Mouse (Mus musculus) liver, embryonic 13.5 days (tissue): Measurements from ENCODE around the gene Nfe2l1. TPM values are rescaled to one million over a fixed set of nuclear protein-coding genes. Genes with fewer than 3 reads are reported as not detected.

ENCODE experiments used
- ATAC-seq: fragments of 200-750 bp; cut with Nextera tagmentation; 2 replicates; pipeline ENCODE4 v1.8.0; 2017; ENCODE audit warnings: low read depth, mild to moderate bottlenecking, moderate number of reproducible peaks, moderate library complexity
- DNase-seq: peaks from one replicate; pipeline ENCODE4 v3.0.0; 2022
- H3K27ac ChIP-seq: fragments of 300-500 bp; sonication (generic); 2 replicates; pipeline ENCODE4 v1.5.1; 2015; ENCODE audit warnings: moderate library complexity, mild to moderate bottlenecking, inconsistent platforms
- H3K27me3 ChIP-seq: fragments of 300-500 bp; sonication (generic); 2 replicates; pipeline ENCODE4 v1.6.1; 2015; ENCODE audit warnings: mild to moderate bottlenecking, inconsistent platforms
- H3K36me3 ChIP-seq: fragments of 300-500 bp; sonication (generic); 2 replicates; pipeline ENCODE4 v1.6.1; 2015; ENCODE audit warnings: mild to moderate bottlenecking, inconsistent platforms
- H3K4me1 ChIP-seq: fragments of 300-500 bp; sonication (generic); replicated peaks from 2 replicates; pipeline ENCODE4 v1.6.1; 2015; ENCODE audit warnings: inconsistent platforms
- H3K4me2 ChIP-seq: fragments of 300-500 bp; sonication (generic); 2 replicates; pipeline ENCODE4 v1.6.1; 2015; ENCODE audit warnings: inconsistent platforms, mild to moderate bottlenecking, moderate library complexity
- H3K4me3 ChIP-seq: fragments of 300-500 bp; sonication (generic); replicated peaks from 2 replicates; pipeline ENCODE4 v1.5.1; 2015; ENCODE audit warnings: mild to moderate bottlenecking, inconsistent platforms
- H3K9ac ChIP-seq: fragments of 300-500 bp; sonication (generic); 2 replicates; pipeline ENCODE4 v1.6.1; 2015; ENCODE audit warnings: mild to moderate bottlenecking, inconsistent platforms
- H3K9me3 ChIP-seq: fragments of 300-500 bp; sonication (generic); replicated peaks from 2 replicates; pipeline ENCODE4 v1.6.1; 2016; ENCODE audit warnings: inconsistent platforms
- WGBS: fragments of 180-500 bp; shearing (Covaris S2); methylation state at CpG from one replicate; pipeline ENCODE4 v1.1.7; 2015; ENCODE audit not compliant: insufficient replicate concordance; 5-methylcytosine and 5-hydroxymethylcytosine counted together
- microRNA counts: library from miRNA; unstranded; fragments of <30 nt; microRNA quantifications from one replicate; lab custom pipeline; 2016
- microRNA-seq: library from miRNA; unstranded; fragments of <30 nt; microRNA quantifications from one replicate; pipeline ENCODE4, GENCODE M21; 2016
- polyA plus RNA-seq: library from polyadenylated mRNA; unstranded; fragments of >200 nt; fragmentation: Nextera tagmentation; extraction: Ambion mirVana; gene quantifications from 2 replicates; pipeline ENCODE4 v1.2.1, GENCODE M21; 2015

Nfe2l1 gene
- polyA plus RNA-seq, 1 experiment from 2014 or later, result 19.2 TPM

DNA sequence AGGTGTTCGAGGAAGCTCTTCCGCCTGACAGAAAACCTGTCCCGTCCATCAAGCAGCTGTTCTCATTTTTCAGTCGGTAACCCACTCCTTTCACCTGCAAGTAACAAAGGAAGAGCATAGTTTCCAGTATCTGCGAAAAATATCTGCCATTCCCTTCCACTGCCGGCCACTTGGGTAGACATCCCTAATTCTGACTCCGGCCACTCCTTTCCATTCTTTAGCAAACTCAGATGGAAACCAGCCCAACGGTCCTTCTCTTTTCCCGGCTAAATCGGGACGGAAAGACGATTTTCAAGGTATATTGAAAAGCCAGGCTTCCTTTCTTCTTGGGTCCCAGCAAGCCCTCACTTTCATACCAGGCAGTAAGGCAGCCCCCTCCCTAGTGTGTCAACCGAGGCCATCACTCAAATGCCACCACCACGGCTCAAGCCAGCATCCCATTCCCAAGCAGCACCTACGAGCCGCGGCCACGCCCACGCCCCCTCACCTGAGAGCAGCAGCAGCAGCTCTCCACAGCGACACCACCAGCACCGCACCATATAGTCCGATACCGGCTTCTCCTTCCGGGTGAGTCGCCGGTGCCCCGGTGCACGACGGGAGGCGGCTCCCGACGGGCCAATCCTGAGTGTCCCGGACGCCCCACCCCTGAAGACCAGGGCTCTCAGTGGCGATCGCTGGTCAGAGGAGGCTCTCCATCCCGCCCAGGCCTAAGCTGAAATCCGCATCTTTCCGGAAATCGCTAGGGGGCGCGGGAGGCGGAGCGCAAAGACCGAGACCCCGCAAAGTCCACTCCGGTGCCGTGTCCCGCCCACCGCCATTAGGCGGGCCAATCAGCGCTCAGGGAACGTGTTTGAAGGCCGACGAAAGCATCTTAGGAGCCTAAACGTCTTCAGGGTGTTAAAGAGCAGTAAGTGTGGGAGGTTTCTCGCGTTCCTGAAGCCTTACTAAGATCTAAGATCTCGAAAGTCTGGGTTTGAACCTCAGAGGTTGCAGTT, 52.5 kb downstream of the Nfe2l1 start, which contains the start of gene Snx11:
TSS of gene Snx11 (minus strand) at position 592 of the 995 bp plus-strand sequence.
- 2% methylated on average over 59 of the region's 59 CpGs for WGBS
- peak; percentile 100 for DNase-seq
- peak within 1 kb of the TSS; percentile 83 for H3K4me3 ChIP-seq
- H3K9me3 ChIP-seq, result no peaks in the 10 kb centered on the region
- peak; percentile 99 for ATAC-seq
- peak within 1 kb of the TSS; percentile 86 for H3K9ac ChIP-seq
- H3K36me3 ChIP-seq, result peaks cover 18% of the 10 kb centered on the region
- H3K27ac ChIP-seq, result peak within 1 kb of the TSS; percentile 84
- H3K27me3 ChIP-seq, result no peaks in the 10 kb centered on the region
- H3K4me2 ChIP-seq, result peak within 1 kb of the TSS; percentile 89
- peaks cover 31% of the 10 kb centered on the region for H3K4me1 ChIP-seq

DNA sequence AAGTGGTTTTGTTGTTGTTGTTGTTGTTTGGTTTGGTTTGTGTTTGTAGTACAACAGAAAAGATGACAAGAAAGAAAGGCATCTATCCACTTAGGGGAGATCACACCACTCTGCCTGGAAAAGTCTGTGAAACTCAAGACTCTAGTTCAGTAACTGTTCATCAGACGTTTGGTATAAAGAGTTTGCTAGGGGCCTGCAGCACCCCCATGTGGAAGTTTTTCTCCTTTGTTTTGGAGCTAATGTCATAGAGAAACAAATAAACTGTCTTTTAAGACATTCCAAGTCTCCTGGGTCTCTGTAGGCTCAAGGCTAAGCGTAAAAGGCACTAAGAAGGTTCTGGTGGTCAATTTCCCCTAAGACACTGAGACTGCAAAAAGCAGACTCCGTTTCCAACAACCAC, 53.7 kb downstream of the Nfe2l1 start:
- Histone ChIP-seq H3K4me1 (peaks cover 31% of the 10 kb centered on the region), H3K27ac (no peak overlapping the region), H3K9me3 (no peaks in the 10 kb centered on the region), H3K4me2 (peak overlapping the region; percentile 89), H3K27me3 (no peaks in the 10 kb centered on the region), H3K36me3 (peaks cover 30% of the 10 kb centered on the region), H3K4me3 (peak overlapping the region; percentile 83), H3K9ac (peak overlapping the region; percentile 86; the same call in 1 of the 2 replicates)
- ATAC-seq (no peak), DNase-seq (no peak)
- WGBS, result 48% methylated on average over 3 of the region's 3 CpGs

GRCm38 (mm10) chr11:96775665-96776064, 54.1 kb downstream of the Nfe2l1 start:
- H3K27me3 ChIP-seq, result no peaks in the 10 kb centered on the region
- 0 out of 2 replicates have a peak overlapping the region, but pooled peaks have one; percentile 89 for H3K4me2 ChIP-seq
- DNase-seq (no peak), ATAC-seq (no peak)
- H3K36me3 ChIP-seq, result peaks cover 34% of the 10 kb centered on the region
- no peak overlapping the region for H3K27ac ChIP-seq
- H3K9me3 ChIP-seq, result no peaks in the 10 kb centered on the region
- H3K9ac ChIP-seq, result no peak overlapping the region
- 72% methylated on average over 7 of the region's 7 CpGs for WGBS
- H3K4me1 ChIP-seq, result peaks cover 31% of the 10 kb centered on the region
- 0 out of 2 replicates have a peak overlapping the region, but pooled peaks have one; percentile 83 for H3K4me3 ChIP-seq

- no peak for ATAC-seq
- H3K9me3 ChIP-seq, result no peaks in the 10 kb centered on the region
- H3K9ac ChIP-seq, result no peak overlapping the region
- WGBS, result 79% methylated on average over 8 of the region's 8 CpGs
- no peak for DNase-seq
- H3K4me3 ChIP-seq, result no peak overlapping the region
- H3K4me1 ChIP-seq, result peaks cover 31% of the 10 kb centered on the region
- H3K27me3 ChIP-seq, result no peaks in the 10 kb centered on the region
- H3K36me3 ChIP-seq, result peaks cover 40% of the 10 kb centered on the region
- no peak overlapping the region for H3K4me2 ChIP-seq
- no peak overlapping the region for H3K27ac ChIP-seq
These were observed 54.7 kb downstream of the Nfe2l1 start for GRCm38 (mm10) chr11:96775063-96775462.

GRCm38 (mm10) chr11:96774536-96774935, 55.2 kb downstream of the Nfe2l1 start:
- 72% methylated on average over 3 of the region's 3 CpGs for WGBS
- Histone ChIP-seq H3K9ac (no peak overlapping the region), H3K27ac (no peak overlapping the region), H3K9me3 (no peaks in the 10 kb centered on the region), H3K4me1 (peaks cover 31% of the 10 kb centered on the region), H3K27me3 (no peaks in the 10 kb centered on the region), H3K36me3 (peaks cover 45% of the 10 kb centered on the region), H3K4me3 (no peak overlapping the region), H3K4me2 (no peak overlapping the region)
- ATAC-seq (no peak), DNase-seq (no peak)

DNA sequence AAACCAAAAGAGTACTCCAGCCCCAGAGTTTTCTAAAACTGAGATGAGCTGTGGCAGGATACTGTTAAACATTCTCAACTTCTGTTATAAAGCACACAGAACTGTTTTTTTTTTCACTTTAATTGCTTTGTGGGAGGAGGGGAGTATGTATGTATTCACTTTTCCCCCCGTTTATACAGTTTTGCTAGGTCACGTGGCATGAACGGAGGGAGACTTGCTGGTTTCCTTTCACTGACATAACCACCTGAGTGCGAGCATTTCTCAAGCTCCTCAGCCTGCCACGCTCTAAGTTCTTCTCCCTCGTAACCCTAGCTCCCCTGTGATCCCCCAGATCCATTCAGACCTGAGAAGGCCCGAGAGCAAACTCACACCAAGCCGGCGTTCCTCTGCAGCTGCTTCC, 57.4 kb downstream of the Nfe2l1 start:
- ATAC-seq, result no peak
- Histone ChIP-seq H3K9me3 (no peaks in the 10 kb centered on the region), H3K36me3 (peaks cover 66% of the 10 kb centered on the region)

GRCm38 (mm10) chr11:96771274-96771975, 58.3 kb downstream of the Nfe2l1 start:
- ATAC-seq, result no peak
- peaks cover 67% of the 10 kb centered on the region for H3K36me3 ChIP-seq

More for the DNA sequence above, 57.4 kb downstream of the Nfe2l1 start:
- no peak overlapping the region for H3K4me3 ChIP-seq
- no peak overlapping the region for H3K27ac ChIP-seq
- DNase-seq, result no peak
- H3K9ac ChIP-seq, result no peak overlapping the region
- peaks cover 23% of the 10 kb centered on the region for H3K4me1 ChIP-seq
- WGBS, result 77% methylated on average over 9 of the region's 9 CpGs
- no peak overlapping the region for H3K4me2 ChIP-seq
- H3K27me3 ChIP-seq, result no peaks in the 10 kb centered on the region

GRCm38 (mm10) chr11:96768240-96768639, 61.5 kb downstream of the Nfe2l1 start:
- DNase-seq (no peak), ATAC-seq (no peak)
- H3K4me1 ChIP-seq, result peaks cover 9% of the 10 kb centered on the region; the same call in 1 of the 2 replicates
- no peak overlapping the region for H3K4me2 ChIP-seq
- H3K36me3 ChIP-seq, result peaks cover 59% of the 10 kb centered on the region
- 63% methylated on average over 9 of the region's 9 CpGs for WGBS
- H3K27ac ChIP-seq, result no peak overlapping the region
- no peaks in the 10 kb centered on the region for H3K9me3 ChIP-seq
- H3K9ac ChIP-seq, result no peak overlapping the region
- H3K27me3 ChIP-seq, result no peaks in the 10 kb centered on the region
- H3K4me3 ChIP-seq, result no peak overlapping the region

More at GRCm38 (mm10) chr11:96771274-96771975, 58.3 kb downstream of the Nfe2l1 start:
- no peak for DNase-seq
- no peaks in the 10 kb centered on the region for H3K9me3 ChIP-seq
- 81% methylated on average over 9 of the region's 9 CpGs for WGBS
- no peak overlapping the region for H3K9ac ChIP-seq
- no peak overlapping the region for H3K4me3 ChIP-seq
- no peak overlapping the region for H3K4me2 ChIP-seq
- no peaks in the 10 kb centered on the region for H3K27me3 ChIP-seq
- no peak overlapping the region for H3K27ac ChIP-seq
- peaks cover 16% of the 10 kb centered on the region for H3K4me1 ChIP-seq

MicroRNAs within 50 kb of the gene (microRNA counts, 519-probe panel; counts per million panel counts)
- microRNA mmu-miR-152 (lab: Ali Mortazavi, UCI), result 5,461 counts per million, percentile 61 among the panel's probes with 10 or more counts

Small RNAs within 50 kb of the gene (microRNA-seq; reads per million reads assigned to microRNA genes)
- gene Mir152, result 87.2 reads per million, percentile 49 among the genes with 10 or more reads in this experiment

Other genes with a start within 250 kb of the Nfe2l1 start
- 9.7 and 10.6 TPM in 2 replicates for gene Snx11, start 52.4 kb downstream of the Nfe2l1 start, polyA plus RNA-seq
- gene Cbx1, start 40.8 kb downstream of the Nfe2l1 start, polyA plus RNA-seq, result 47.5 and 51.9 TPM in 2 replicates
- gene Copz2, start 19.9 kb upstream of the Nfe2l1 start, polyA plus RNA-seq, result 19.7 and 20.0 TPM in 2 replicates
- 39.6 and 44.4 TPM in 2 replicates for gene Cdk5rap3, start 86.5 kb upstream of the Nfe2l1 start, polyA plus RNA-seq
- gene Prr15l, start 98.1 kb upstream of the Nfe2l1 start, polyA plus RNA-seq, result 4.4 and 5.2 TPM in 2 replicates
- gene Pnpo, start 114.0 kb upstream of the Nfe2l1 start, polyA plus RNA-seq, result 652 and 660 TPM in 2 replicates
- gene Sp2, start 153.0 kb upstream of the Nfe2l1 start, polyA plus RNA-seq, result 13.0 and 15.3 TPM in 2 replicates
- gene Sp6, start 183.4 kb upstream of the Nfe2l1 start, polyA plus RNA-seq, result 0.05 and 0.08 TPM in 2 replicates
- gene Scrn2, start 200.0 kb upstream of the Nfe2l1 start, polyA plus RNA-seq, result 10.0 and 11.2 TPM in 2 replicates
- 0.29 and 0.38 TPM in 2 replicates for gene Lrrc46, start 211.4 kb upstream of the Nfe2l1 start, polyA plus RNA-seq
- gene Mrpl10, start 211.6 kb upstream of the Nfe2l1 start, polyA plus RNA-seq, result 45.7 and 51.4 TPM in 2 replicates
- gene Osbpl7, start 220.7 kb upstream of the Nfe2l1 start, polyA plus RNA-seq, result 2.3 and 2.7 TPM in 2 replicates